Mouse (Mus musculus): Measurements from ENCODE around the gene 5031439G07Rik. TPM values are rescaled to one million over a fixed set of nuclear protein-coding genes. Genes with fewer than 3 reads are reported as not detected.
"Not testable (repeated sequence)": the region's sequence is repeated elsewhere in the genome, so short reads cannot be mapped to it uniquely, and the experiment has no call there.

The 5031439G07Rik gene
- 9.6 and 12.6 TPM in 2 replicates for polyA plus RNA-seq (2015; fragmentation: Nextera tagmentation; extraction: Ambion mirVana)

DNA sequence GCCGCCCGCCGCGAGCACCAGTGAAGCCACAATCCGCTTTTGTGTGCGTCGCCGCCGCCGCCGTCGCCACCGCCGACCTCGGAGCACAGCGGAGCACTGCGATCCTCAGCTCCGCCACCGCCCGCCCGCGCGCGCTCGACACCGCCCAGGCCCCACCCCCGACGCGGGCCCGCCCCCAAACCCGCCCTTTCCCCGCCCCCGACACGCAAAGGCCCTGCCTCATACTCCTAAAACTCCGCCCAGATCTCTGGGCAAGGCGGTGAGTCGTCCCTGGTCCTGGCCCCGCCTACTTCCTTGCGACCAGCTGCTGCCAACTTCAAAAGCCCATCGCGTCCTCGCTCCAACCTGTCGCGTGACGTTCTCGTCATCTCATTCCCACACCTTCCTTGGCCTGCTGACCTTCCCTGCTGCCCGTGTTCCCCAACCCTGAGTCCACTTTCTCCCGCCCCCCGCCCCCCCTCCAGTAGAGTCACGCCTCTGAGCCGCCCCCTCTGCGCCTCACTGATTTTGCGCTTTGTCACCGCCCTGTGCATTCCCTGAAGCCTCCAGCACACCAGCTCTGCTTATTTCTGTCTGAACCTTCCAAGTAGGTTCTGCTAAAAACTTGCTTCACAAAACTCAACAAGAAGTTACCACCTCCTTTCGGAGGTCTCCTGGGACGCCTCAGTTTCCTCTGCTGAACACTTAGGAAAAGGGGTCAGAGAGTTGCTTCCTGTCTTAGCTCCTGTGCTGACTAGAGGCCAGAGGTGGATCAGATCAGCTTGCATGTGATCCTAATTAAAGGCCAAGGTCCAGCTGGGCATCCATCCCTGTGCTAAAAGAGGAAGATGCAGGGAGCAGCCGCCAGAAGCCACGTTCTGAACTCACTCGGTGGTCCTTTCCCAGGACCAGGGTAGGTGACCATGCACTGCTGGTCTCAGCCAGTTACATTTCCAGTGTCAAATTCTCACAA lies at the start of gene 5031439G07Rik:
TSS of gene 5031439G07Rik (minus strand) at position 678 of the 952 bp plus-strand sequence.
- no peaks in the 10 kb centered on the region for H3K36me3 ChIP-seq
- peak; percentile 96 for ATAC-seq
- no peaks in the 10 kb centered on the region for H3K27me3 ChIP-seq (replicated peaks)
- peak within 1 kb of the TSS; percentile 85 for H3K4me3 ChIP-seq (replicated peaks)
- no peaks in the 10 kb centered on the region for H3K9me3 ChIP-seq
- peak within 1 kb of the TSS; percentile 91 for H3K9ac ChIP-seq
- H3K4me1 ChIP-seq (replicated peaks): peaks cover 20% of the 10 kb centered on the region
- peak within 1 kb of the TSS; percentile 75 for H3K27ac ChIP-seq
- WGBS: under 1% methylated on average over 45 of the region's 59 CpGs
- peak within 1 kb of the TSS; percentile 84 for H3K4me2 ChIP-seq (replicated peaks)

DNA sequence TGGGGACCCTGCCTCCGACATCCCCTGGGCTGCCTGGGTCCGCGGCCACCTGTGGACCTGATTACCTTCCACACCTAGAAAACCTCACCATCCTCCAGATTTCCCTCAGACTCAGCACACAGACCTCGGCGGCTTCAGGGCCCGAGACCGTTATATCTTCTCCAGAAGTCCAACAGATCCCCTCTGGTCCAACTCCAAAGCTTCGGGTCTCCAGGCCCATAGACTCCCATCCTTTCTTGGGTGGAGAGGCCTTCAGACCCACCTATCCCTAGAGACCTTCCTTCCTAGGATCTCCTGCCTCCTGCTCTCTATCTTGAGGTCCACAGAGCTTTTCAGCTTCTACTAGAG lies 49.0 kb upstream of the 5031439G07Rik start:
- H3K27ac ChIP-seq: peak overlapping the region; percentile 32; the same call in 1 of the 2 replicates
- ATAC-seq: no peak

DNA sequence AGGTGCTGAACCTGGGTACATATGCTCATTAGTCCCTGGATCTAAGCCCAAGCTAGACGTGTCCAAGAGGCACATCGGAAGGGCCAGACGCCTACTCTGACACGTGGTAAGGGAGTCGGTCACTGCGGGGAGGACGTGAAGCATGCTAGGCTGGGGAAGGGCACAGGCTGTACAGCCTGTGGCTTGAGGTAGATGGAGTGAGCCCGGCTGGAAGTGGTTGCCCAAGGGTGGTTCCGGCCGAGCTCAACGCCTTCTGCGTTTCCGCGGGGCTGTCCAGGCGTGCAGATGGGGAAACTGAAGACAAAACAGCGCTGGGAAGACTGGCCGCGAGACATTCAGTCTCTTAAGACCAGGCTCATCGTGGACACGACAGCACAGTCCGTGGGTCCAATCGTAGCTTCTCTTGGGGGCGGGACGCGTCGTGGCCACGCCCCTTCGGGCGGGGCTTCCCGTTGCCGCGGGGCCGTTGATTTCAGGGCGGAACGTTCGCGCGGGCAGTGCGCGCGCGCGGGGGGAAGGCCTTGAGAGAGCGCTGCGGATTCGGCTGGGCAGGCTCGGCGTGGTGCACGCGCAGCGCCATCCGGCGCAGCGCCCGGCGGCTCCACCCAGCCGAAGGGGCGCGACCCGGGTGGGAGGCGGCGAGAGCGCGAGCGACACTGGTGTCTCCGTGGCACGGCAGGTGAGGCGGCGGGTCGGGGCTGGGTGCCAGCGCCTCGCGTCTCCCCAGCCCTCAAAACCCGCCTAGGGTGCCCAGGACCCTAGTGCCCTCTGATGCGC lies 48.4 kb upstream of the 5031439G07Rik start:
- H3K27me3 ChIP-seq (replicated peaks): no peaks in the 10 kb centered on the region
- H3K9ac ChIP-seq: peak overlapping the region; percentile 82
- H3K36me3 ChIP-seq: no peaks in the 10 kb centered on the region
- H3K4me3 ChIP-seq (replicated peaks): peak overlapping the region; percentile 83
- no peaks in the 10 kb centered on the region for H3K9me3 ChIP-seq
- WGBS: under 1% methylated on average over 75 of the region's 75 CpGs
- peaks cover 23% of the 10 kb centered on the region for H3K4me1 ChIP-seq (replicated peaks)
- H3K27ac ChIP-seq: peak overlapping the region; percentile 92
- peak overlapping the region; percentile 94 for H3K4me2 ChIP-seq (replicated peaks)
- ATAC-seq: peak; percentile 95

More for the DNA sequence above, 49.0 kb upstream of the 5031439G07Rik start:
- Histone ChIP-seq H3K4me2 (replicated peaks) (peak overlapping the region; percentile 94), H3K9ac (peak overlapping the region; percentile 82), H3K36me3 (no peaks in the 10 kb centered on the region), H3K4me1 (replicated peaks) (peaks cover 25% of the 10 kb centered on the region), H3K4me3 (replicated peaks) (peak overlapping the region; percentile 83), H3K27me3 (replicated peaks) (no peaks in the 10 kb centered on the region), H3K9me3 (no peaks in the 10 kb centered on the region)
- 2% methylated on average over 8 of the region's 8 CpGs for WGBS

DNA sequence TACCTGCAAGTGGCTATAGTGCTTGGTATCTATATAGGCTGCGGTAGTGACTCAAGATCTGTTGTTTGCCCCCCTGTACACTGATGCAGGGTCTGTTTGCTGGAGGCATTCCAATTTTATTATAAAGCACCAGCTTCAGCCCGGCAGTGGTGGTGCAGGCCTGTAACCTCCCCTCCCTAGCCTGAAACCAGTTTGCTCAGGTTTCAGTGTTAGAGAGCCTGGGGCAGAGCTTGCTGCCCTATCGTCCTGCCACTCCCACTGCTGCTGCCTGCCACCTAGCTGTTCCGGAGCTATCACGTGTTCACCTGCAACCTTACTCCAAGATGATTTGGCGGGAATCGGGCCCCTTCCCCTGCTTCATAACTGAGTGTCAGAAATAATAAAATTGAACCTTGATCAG lies 45.6 kb upstream of the 5031439G07Rik start:
- not testable (repeated sequence) for H3K36me3 ChIP-seq; H3K4me2 ChIP-seq (replicated peaks); H3K9ac ChIP-seq; H3K27me3 ChIP-seq (replicated peaks); H3K9me3 ChIP-seq; H3K4me3 ChIP-seq (replicated peaks)
- 30% methylated on average over 7 of the region's 7 CpGs for WGBS
- ATAC-seq: peak; percentile 34; the same call in 1 of the 2 replicates
- H3K4me1 ChIP-seq (replicated peaks): peaks cover 18% of the 10 kb centered on the region
- peak overlapping the region; percentile 64 for H3K27ac ChIP-seq

DNA sequence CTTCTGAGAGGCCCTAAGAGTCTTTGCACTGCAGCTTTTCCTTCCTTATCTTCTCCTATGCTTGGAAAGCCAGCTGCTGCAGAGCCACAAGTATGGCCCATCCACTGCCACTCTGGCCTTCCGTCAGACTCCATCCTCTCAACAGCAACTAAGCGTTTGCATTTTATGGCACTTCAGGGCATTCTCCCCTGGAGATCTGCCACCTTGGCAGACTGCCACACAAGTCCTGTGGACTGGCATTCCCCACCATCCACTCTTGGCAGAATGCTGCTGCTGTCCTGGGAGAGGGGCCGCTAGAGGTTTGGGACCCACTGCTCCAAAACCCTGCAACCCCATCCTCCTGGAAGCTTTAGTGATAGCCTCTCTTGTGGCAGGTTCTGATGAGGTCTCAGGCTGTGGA lies 43.5 kb upstream of the 5031439G07Rik start:
- Histone ChIP-seq H3K27me3 (replicated peaks) (no peaks in the 10 kb centered on the region), H3K4me1 (replicated peaks) (peaks cover 7% of the 10 kb centered on the region), H3K9ac (no peak overlapping the region), H3K36me3 (no peaks in the 10 kb centered on the region), H3K27ac (no peak overlapping the region), H3K9me3 (no peaks in the 10 kb centered on the region), H3K4me2 (replicated peaks) (no peak overlapping the region), H3K4me3 (replicated peaks) (no peak overlapping the region)
- 81% methylated on average over 3 of the region's 3 CpGs for WGBS
- ATAC-seq: no peak

DNA sequence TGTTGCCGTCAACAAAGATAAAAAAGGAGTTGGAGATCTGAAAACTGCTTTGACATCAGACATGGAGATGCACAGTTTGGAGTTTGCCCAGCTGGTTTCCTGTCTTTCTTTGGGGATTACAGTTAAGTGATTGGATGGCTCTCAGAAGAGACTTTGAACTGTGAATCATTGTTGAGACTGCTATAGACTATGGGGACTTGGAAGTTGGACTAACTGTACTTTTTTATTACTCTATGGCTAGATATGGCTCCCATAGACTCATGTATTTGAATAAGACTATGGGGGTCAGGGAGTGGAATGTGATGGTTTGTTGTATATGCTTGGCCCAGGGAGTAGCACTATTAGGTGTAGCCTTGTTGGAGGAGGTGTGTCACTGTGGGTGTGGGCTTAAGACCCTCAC lies 42.3 kb upstream of the 5031439G07Rik start:
- 52% methylated on average over 1 of the region's 1 CpGs for WGBS
- ATAC-seq: peak; percentile 78
- 0 out of 2 replicates have a peak overlapping the region, but pooled peaks have one; percentile 17 for H3K27ac ChIP-seq
- H3K4me1 ChIP-seq (replicated peaks); H3K9ac ChIP-seq; H3K9me3 ChIP-seq; H3K4me3 ChIP-seq (replicated peaks); H3K36me3 ChIP-seq; H3K4me2 ChIP-seq (replicated peaks); H3K27me3 ChIP-seq (replicated peaks): not testable (repeated sequence)

DNA sequence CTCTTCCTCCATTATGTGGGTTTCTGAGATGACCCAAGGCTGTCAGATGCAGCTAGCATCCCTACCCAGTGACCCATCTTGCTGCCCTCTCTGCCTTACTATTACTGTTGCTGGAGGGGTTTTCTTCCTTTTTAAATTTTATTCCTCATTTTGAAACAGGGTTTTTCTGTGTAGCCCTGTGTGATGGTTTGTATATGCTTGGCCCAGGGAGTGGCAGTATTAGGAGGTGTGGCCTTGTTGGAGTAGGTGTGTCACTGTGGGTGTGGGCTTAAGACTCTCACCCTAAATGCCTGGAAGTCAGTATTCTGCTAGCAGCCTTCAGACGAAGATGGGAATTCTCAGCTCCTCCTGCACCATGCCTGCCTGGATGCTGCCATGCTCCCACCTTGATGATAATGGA lies 40.3 kb upstream of the 5031439G07Rik start, which contains the start of gene Fam118a:
TSS of gene Fam118a (plus strand) at position 301 of the 400 bp plus-strand sequence.
- not testable (repeated sequence) for H3K9ac ChIP-seq; H3K36me3 ChIP-seq; H3K4me3 ChIP-seq (replicated peaks); H3K4me1 ChIP-seq (replicated peaks); H3K27me3 ChIP-seq (replicated peaks); ATAC-seq; H3K4me2 ChIP-seq (replicated peaks); H3K27ac ChIP-seq; H3K9me3 ChIP-seq
- WGBS: 21% methylated on average over 1 of the region's 1 CpGs

DNA sequence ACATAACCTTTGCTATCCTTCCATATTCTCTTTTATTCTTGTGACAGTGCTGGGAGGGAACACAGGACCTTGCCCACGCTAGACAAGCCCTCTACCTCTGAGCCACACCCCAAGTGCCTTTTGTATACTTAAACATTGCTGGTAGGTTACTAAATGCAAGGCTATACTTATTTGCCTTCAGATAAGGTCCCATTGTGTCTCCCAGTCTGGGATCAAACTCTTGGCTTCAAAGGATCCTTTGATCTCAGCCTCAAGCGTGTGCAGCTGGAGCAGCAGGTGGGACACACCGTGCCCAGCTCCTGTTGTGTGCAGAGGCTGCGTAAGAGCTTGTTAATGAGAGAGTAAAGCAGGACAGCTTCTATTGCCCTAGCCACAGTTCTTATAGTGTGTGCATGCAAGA lies 39.4 kb upstream of the 5031439G07Rik start:
- WGBS: 48% methylated on average over 4 of the region's 4 CpGs
- Histone ChIP-seq H3K9me3 (no peaks in the 10 kb centered on the region), H3K4me3 (replicated peaks) (no peak overlapping the region), H3K4me2 (replicated peaks) (no peak overlapping the region), H3K27me3 (replicated peaks) (no peaks in the 10 kb centered on the region), H3K27ac (no peak overlapping the region), H3K4me1 (replicated peaks) (no peaks in the 10 kb centered on the region), H3K36me3 (no peaks in the 10 kb centered on the region), H3K9ac (no peak overlapping the region)
- ATAC-seq: peak; percentile 69

DNA sequence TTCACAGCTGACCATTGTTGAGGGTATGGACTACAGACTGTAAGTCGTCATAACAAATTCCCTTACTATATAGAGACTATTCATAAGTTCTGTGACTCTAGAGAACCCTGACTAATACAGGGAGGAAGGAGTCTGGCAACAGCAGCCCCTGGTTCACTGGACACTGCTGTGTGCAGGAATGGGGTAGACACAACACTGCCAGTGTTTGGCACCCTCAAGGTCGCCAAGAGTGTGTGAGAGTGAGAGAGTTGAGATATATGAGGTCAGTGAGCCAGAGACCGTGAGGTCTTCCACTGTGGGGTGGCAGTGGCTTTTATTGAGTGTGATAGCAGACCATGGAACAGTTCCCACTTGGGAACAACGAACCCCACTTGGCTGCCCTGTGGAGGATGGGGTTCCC lies 37.8 kb upstream of the 5031439G07Rik start:
- no peaks in the 10 kb centered on the region for H3K4me1 ChIP-seq (replicated peaks)
- H3K9ac ChIP-seq: no peak overlapping the region
- ATAC-seq: no peak
- H3K27me3 ChIP-seq (replicated peaks): no peaks in the 10 kb centered on the region
- WGBS: 78% methylated on average over 4 of the region's 4 CpGs
- H3K9me3 ChIP-seq: no peaks in the 10 kb centered on the region
- H3K36me3 ChIP-seq: no peaks in the 10 kb centered on the region
- no peak overlapping the region for H3K27ac ChIP-seq
- no peak overlapping the region for H3K4me2 ChIP-seq (replicated peaks)
- H3K4me3 ChIP-seq (replicated peaks): no peak overlapping the region

DNA sequence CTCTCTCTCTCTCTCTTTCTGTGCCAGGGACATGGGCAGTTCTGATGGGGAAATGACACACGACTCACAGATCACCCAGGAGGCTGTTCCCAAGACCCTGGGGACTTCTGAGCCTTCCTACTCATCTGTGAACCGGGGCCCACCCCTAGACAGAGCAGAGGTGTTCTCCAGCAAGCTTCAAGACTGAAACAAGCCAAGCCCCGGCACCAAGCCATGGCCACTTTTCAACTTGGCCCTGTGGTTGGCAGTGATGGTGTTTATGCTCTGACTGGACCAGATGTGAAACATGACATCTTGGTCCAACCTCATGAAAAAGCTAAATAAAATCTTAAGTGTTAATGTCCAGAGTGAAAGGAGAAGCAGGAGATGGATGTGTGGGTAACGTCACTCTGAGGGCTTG lies 33.9 kb upstream of the 5031439G07Rik start:
- Histone ChIP-seq H3K4me2 (replicated peaks) (no peak overlapping the region), H3K27ac (no peak overlapping the region), H3K4me3 (replicated peaks) (no peak overlapping the region), H3K4me1 (replicated peaks) (peaks cover 4% of the 10 kb centered on the region), H3K9me3 (no peaks in the 10 kb centered on the region), H3K27me3 (replicated peaks) (no peaks in the 10 kb centered on the region), H3K36me3 (no peaks in the 10 kb centered on the region), H3K9ac (no peak overlapping the region)
- WGBS: 75% methylated on average over 4 of the region's 4 CpGs
- ATAC-seq: no peak

DNA sequence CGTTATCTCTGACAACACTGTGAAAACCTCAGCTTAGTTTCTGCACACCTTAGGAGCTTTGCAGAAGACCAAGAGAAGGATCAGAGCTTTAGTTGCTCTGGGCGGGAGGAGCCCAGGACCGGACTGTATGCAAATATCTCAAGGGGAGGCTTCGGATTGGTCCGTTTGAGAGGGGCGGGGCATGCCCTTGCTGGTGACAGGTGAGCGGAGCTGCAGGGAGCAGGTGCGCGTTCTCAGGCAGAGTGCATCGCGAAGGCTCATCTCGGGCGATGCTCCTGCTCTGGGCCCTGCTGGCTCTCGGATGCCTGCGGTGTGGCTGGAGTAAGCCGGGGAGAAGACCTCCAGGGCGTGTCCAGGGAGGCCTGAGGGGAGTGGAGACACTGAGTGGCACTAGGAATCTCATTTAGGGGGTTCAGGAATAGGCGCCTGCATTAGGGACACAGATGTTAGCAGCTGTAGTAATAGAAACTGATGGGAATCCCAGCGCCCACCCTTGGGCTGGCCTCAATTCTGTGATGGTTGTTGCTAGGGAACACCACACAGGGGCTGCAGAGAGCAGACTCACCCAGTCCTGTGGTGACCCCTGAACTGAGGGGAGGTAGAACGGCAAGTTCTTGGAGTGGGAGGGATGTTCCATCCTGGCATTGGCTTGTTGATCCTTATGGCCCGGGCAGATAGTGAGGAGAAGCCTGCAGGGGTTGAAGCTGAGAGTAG lies 28.8 kb upstream of the 5031439G07Rik start, which contains the start of gene Upk3a:
TSS of gene Upk3a (plus strand) at position 191 of the 714 bp plus-strand sequence.
- no peaks in the 10 kb centered on the region for H3K9me3 ChIP-seq
- peaks cover 22% of the 10 kb centered on the region for H3K4me1 ChIP-seq (replicated peaks)
- H3K9ac ChIP-seq: no peak within 1 kb of the TSS
- H3K27ac ChIP-seq: no peak within 1 kb of the TSS
- H3K27me3 ChIP-seq (replicated peaks): no peaks in the 10 kb centered on the region
- no peaks in the 10 kb centered on the region for H3K36me3 ChIP-seq
- H3K4me3 ChIP-seq (replicated peaks): no peak within 1 kb of the TSS
- peak within 1 kb of the TSS; percentile 40 for H3K4me2 ChIP-seq (replicated peaks)
- ATAC-seq: peak; percentile 85
- 7% methylated on average over 21 of the region's 21 CpGs for WGBS

DNA sequence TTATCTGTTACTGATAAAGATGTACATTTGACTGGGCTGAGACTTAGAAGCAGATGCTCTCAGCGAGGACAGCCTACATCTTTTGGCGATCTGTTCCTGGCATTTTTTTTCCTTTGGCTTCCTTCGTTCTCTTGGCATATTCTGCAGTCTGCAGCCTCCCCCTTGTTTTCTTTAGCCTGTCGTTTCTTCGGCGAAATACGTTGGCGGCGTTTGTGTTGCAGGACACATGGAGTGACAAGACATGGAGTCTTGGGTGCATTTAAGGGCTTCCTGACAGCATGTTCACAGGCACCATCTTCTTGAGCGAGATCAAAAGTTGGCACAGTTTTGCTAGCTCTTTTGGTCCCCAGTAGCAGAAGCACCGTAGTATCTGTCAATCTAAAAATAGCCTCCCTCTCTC lies 27.4 kb upstream of the 5031439G07Rik start:
- Histone ChIP-seq H3K9me3 (no peaks in the 10 kb centered on the region), H3K27ac (no peak overlapping the region), H3K4me2 (replicated peaks) (no peak overlapping the region), H3K9ac (no peak overlapping the region), H3K4me1 (replicated peaks) (peaks cover 27% of the 10 kb centered on the region), H3K36me3 (no peaks in the 10 kb centered on the region), H3K27me3 (replicated peaks) (no peaks in the 10 kb centered on the region), H3K4me3 (replicated peaks) (no peak overlapping the region)
- WGBS: 86% methylated on average over 11 of the region's 11 CpGs
- no peak for ATAC-seq
